Mouse (Mus musculus): Measurements from ENCODE around the gene Wnt5a.

- no peak for TF ChIP-seq POLR2A (IDR thresholded peaks at IDR 0.05; ENCODE audit: borderline replicate concordance, extremely low read depth, insufficient read depth, insufficient read length, poor library complexity, severe bottlenecking)
- no peak for TF ChIP-seq CTCF (IDR thresholded peaks at IDR 0.05; ENCODE audit: borderline replicate concordance, extremely low read depth, insufficient read depth, insufficient read length)
Measured at GRCm38 (mm10) chr14:28542117-28542741, 37.7 kb downstream of the Wnt5a start.

All from brain, embryonic 14.5 days (tissue).